Mouse (Mus musculus): ENCODE results near the gene Arl4d. TPM values are rescaled to one million over a fixed set of nuclear protein-coding genes. Genes with fewer than 3 reads are reported as not detected.
"Not testable (repeated sequence)": the region's sequence is repeated elsewhere in the genome, so short reads cannot be mapped to it uniquely, and the experiment has no call there.

The Arl4d gene
- polyA plus RNA-seq, 1 experiment from 2014 or later = 4.3 TPM

DNA sequence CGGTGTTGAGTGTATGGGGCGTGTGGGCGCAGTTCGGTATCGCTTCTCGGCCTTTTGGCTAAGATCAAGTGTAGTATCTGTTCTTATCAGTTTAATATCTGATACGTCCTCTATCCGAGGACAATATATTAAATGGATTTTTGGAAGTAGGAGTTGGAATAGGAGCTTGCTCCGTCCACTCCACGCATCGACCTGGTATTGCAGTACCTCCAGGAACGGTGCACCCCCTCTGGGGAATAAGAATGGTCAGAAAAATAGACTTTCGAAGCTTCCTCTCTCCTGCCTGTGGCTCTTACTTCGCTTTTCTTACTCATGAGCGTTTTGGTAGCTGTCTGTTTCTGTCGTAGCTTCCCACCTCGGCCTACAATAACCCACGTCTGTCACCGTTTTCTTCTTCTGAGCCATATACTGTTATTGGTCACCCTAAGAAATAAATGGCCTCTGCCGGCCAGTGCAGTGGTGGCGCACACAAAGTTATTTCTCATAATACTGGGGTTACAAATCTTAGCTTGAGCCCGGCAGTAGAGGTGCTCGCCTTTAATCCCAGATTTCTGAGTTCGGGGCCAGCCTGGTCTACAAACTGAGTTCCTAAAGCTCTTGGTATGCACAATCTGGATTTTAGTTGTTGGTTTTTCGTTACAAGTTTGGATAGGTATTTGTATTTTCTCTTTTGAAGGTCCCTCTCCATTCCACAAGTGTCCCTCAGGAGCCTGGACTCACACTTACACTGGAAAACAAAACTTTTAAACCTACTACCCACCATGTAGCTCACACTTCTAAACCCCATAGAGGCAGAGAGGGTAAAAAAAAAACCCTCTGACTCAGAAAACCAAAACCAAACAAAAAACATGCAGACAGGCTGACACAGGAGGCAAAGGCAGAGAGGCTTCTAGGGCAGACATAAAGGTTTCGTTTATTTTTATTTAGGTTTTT is 23.4 kb upstream of the Arl4d start:
- H3K4me1 ChIP-seq (ENCODE audit: control insufficient read depth, insufficient read depth, low read length); H3K4me3 ChIP-seq (ENCODE audit: low read depth, low read length); H3K9me3 ChIP-seq (replicated peaks; ENCODE audit: control insufficient read depth, low read length); H3K27me3 ChIP-seq (ENCODE audit: control insufficient read depth, insufficient read depth, low read length); H3K9ac ChIP-seq (replicated peaks; ENCODE audit: low read length); H3K36me3 ChIP-seq (replicated peaks; ENCODE audit: control insufficient read depth, insufficient read depth, low read depth, low read length); H3K4me2 ChIP-seq (ENCODE audit: low read depth, low read length): not testable (repeated sequence)
- DNase-seq (ENCODE audit: low spot score) = peak; percentile 79
- 8% methylated on average over 13 of the region's 26 CpGs for WGBS
- ATAC-seq (replicated peaks; ENCODE audit: insufficient number of reproducible peaks, low FRiP score, low TSS enrichment, low read depth) = peak; percentile 84
- H3K27ac ChIP-seq (replicated peaks; ENCODE audit: low read depth, low read length) = peak overlapping the region; percentile 52; the same call in 1 of the 2 replicates

DNA sequence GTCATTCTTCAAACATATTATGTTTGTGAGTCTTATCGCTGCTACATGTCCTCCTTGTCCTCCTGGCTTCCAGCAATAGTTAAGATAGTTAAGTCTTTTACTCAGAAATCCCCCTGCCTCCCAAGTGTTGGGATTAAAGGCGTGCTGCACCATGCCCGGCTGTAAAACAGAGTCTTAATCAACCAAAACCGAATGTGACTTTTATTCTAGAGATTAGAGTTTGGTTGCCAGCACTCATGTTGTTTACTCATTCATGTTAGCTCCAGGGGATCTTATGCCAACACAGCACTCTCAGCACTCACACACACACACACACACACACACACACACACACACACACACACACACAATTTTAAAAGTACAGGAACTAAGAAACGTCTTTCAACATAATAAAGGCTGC is 22.4 kb upstream of the Arl4d start:
- Histone ChIP-seq H3K9me3 (replicated peaks; ENCODE audit: control insufficient read depth, low read length) (no peaks in the 10 kb centered on the region), H3K27ac (replicated peaks; ENCODE audit: low read depth, low read length) (no peak overlapping the region), H3K4me2 (ENCODE audit: low read depth, low read length) (no peak overlapping the region), H3K27me3 (ENCODE audit: control insufficient read depth, insufficient read depth, low read length) (no peaks in the 10 kb centered on the region), H3K36me3 (replicated peaks; ENCODE audit: control insufficient read depth, insufficient read depth, low read depth, low read length) (no peaks in the 10 kb centered on the region), H3K9ac (replicated peaks; ENCODE audit: low read length) (no peak overlapping the region), H3K4me1 (ENCODE audit: control insufficient read depth, insufficient read depth, low read length) (no peaks in the 10 kb centered on the region), H3K4me3 (ENCODE audit: low read depth, low read length) (no peak overlapping the region)
- ATAC-seq (replicated peaks; ENCODE audit: insufficient number of reproducible peaks, low FRiP score, low TSS enrichment, low read depth) (no peak), DNase-seq (ENCODE audit: low spot score) (no peak)
- 56% methylated on average over 5 of the region's 5 CpGs for WGBS

DNA sequence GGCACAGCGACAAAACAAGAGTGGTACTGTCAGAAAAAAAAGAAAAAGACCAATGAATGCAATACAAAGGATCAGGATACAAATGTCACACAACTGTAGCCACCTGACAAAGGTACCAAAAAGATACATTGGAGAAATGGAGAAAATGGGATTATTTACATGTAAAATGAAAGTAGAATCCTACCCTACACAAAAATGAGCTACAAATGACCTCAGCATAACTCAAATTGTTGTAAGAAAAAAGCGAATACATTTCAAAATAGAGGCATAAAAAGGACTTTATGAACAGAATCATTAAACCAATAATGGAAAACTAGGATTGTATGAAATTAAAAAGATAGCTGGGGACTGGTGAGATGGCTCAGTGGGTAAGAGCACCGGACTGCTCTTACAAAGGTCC is 20.8 kb upstream of the Arl4d start:
- Histone ChIP-seq H3K4me2 (ENCODE audit: low read depth, low read length) (no peak overlapping the region), H3K9ac (replicated peaks; ENCODE audit: low read length) (no peak overlapping the region), H3K27ac (replicated peaks; ENCODE audit: low read depth, low read length) (no peak overlapping the region), H3K4me3 (ENCODE audit: low read depth, low read length) (no peak overlapping the region), H3K4me1 (ENCODE audit: control insufficient read depth, insufficient read depth, low read length) (no peaks in the 10 kb centered on the region), H3K36me3 (replicated peaks; ENCODE audit: control insufficient read depth, insufficient read depth, low read depth, low read length) (no peaks in the 10 kb centered on the region), H3K9me3 (replicated peaks; ENCODE audit: control insufficient read depth, low read length) (no peaks in the 10 kb centered on the region), H3K27me3 (ENCODE audit: control insufficient read depth, insufficient read depth, low read length) (no peaks in the 10 kb centered on the region)
- DNase-seq (ENCODE audit: low spot score) (no peak), ATAC-seq (replicated peaks; ENCODE audit: insufficient number of reproducible peaks, low FRiP score, low TSS enrichment, low read depth) (no peak)
- WGBS = 49% methylated on average over 3 of the region's 3 CpGs

GRCm38 (mm10) chr11:101645043-101645410 is 20.3 kb upstream of the Arl4d start:
- not testable (repeated sequence) for DNase-seq (ENCODE audit: low spot score)
- 2% methylated on average over 4 of the region's 4 CpGs for WGBS

DNA sequence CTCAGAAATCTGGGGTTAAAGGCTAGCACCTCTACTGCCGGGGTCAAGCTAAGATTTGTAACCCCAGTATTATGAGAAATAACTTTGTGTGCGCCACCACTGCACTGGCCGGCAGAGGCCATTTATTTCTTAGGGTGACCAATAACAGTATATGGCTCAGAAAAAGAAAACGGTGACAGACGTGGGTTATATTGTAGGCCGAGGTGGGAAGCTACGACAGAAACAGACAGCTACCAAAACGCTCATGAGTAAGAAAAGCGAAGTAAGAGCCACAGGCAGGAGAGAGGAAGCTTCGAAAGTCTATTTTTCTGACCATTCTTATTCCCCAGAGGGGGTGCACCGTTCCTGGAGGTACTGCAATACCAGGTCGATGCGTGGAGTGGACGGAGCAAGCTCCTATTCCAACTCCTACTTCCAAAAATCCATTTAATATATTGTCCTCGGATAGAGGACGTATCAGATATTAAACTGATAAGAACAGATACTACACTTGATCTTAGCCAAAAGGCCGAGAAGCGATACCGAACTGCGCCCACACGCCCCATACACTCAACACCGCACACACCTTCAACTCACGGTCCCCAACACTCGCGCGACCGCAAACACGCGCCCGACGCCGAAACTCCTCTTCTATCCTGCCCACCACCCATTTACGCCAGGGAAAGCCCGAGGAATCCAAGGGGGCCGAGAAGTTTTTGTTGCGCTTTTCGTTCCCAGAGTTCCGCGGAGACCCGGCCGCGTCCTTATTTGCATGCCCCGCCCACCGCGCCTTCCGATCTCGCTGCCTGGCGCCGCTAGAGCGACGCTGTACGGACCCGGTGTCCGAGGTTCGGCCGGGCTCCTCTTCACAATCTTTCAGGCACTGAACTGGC is 19.7 kb upstream of the Arl4d start:
- ATAC-seq (replicated peaks; ENCODE audit: insufficient number of reproducible peaks, low FRiP score, low TSS enrichment, low read depth) = peak; percentile 86
- not testable (repeated sequence) for H3K9me3 ChIP-seq (replicated peaks; ENCODE audit: control insufficient read depth, low read length); H3K36me3 ChIP-seq (replicated peaks; ENCODE audit: control insufficient read depth, insufficient read depth, low read depth, low read length); H3K27me3 ChIP-seq (ENCODE audit: control insufficient read depth, insufficient read depth, low read length); H3K4me1 ChIP-seq (ENCODE audit: control insufficient read depth, insufficient read depth, low read length)
- Histone ChIP-seq H3K27ac (replicated peaks; ENCODE audit: low read depth, low read length) (peak overlapping the region; percentile 83), H3K4me3 (ENCODE audit: low read depth, low read length) (0 out of 2 replicates have a peak overlapping the region, but pooled peaks have one; percentile 18), H3K9ac (replicated peaks; ENCODE audit: low read length) (peak overlapping the region; percentile 48), H3K4me2 (ENCODE audit: low read depth, low read length) (peak overlapping the region; percentile 19; the same call in 1 of the 2 replicates)
- under 1% methylated on average over 43 of the region's 56 CpGs for WGBS
- DNase-seq (ENCODE audit: low spot score) = peak; percentile 84

More at GRCm38 (mm10) chr11:101645043-101645410, 20.3 kb upstream of the Arl4d start:
- H3K9me3 ChIP-seq (replicated peaks; ENCODE audit: control insufficient read depth, low read length); H3K9ac ChIP-seq (replicated peaks; ENCODE audit: low read length); H3K27ac ChIP-seq (replicated peaks; ENCODE audit: low read depth, low read length); ATAC-seq (replicated peaks; ENCODE audit: insufficient number of reproducible peaks, low FRiP score, low TSS enrichment, low read depth); H3K4me3 ChIP-seq (ENCODE audit: low read depth, low read length); H3K36me3 ChIP-seq (replicated peaks; ENCODE audit: control insufficient read depth, insufficient read depth, low read depth, low read length); H3K4me2 ChIP-seq (ENCODE audit: low read depth, low read length); H3K27me3 ChIP-seq (ENCODE audit: control insufficient read depth, insufficient read depth, low read length); H3K4me1 ChIP-seq (ENCODE audit: control insufficient read depth, insufficient read depth, low read length): not testable (repeated sequence)

DNA sequence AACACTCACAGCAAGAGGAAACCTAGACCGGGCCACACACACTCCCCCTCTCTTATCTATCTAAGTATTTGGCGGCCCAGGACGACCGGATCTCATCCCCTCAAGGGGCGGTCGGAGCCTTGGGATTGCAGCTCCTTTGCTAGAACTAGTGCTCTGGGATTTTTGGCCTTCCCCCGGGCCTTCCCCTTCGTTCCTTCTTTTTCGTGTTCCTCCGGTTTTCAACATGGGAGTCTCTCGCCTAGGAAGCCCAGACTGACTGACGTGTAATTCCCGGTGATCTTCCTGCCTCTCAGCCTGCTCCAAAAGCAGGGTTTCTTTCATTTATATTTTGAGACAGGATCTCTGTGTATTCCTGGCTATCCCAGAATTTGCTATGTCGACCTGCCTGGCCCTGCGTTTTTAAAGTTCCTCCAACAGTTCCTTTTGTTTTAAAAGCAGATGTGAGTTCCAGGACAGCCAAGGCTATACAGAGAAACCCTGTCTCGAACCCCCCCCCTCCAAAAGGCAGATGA is 19.0 kb upstream of the Arl4d start:
- Histone ChIP-seq H3K27ac (replicated peaks; ENCODE audit: low read depth, low read length) (0 out of 2 replicates have a peak overlapping the region, but pooled peaks have one; percentile 6), H3K9ac (replicated peaks; ENCODE audit: low read length) (peak overlapping the region; percentile 48), H3K4me2 (ENCODE audit: low read depth, low read length) (peak overlapping the region; percentile 19; the same call in 1 of the 2 replicates), H3K4me3 (ENCODE audit: low read depth, low read length) (0 out of 2 replicates have a peak overlapping the region, but pooled peaks have one; percentile 18)
- H3K36me3 ChIP-seq (replicated peaks; ENCODE audit: control insufficient read depth, insufficient read depth, low read depth, low read length); ATAC-seq (replicated peaks; ENCODE audit: insufficient number of reproducible peaks, low FRiP score, low TSS enrichment, low read depth); H3K27me3 ChIP-seq (ENCODE audit: control insufficient read depth, insufficient read depth, low read length); H3K4me1 ChIP-seq (ENCODE audit: control insufficient read depth, insufficient read depth, low read length); H3K9me3 ChIP-seq (replicated peaks; ENCODE audit: control insufficient read depth, low read length); DNase-seq (ENCODE audit: low spot score): not testable (repeated sequence)
- 14% methylated on average over 13 of the region's 16 CpGs for WGBS

- not testable (repeated sequence) for H3K9ac ChIP-seq (replicated peaks; ENCODE audit: low read length); ATAC-seq (replicated peaks; ENCODE audit: insufficient number of reproducible peaks, low FRiP score, low TSS enrichment, low read depth); H3K4me2 ChIP-seq (ENCODE audit: low read depth, low read length); H3K9me3 ChIP-seq (replicated peaks; ENCODE audit: control insufficient read depth, low read length); H3K36me3 ChIP-seq (replicated peaks; ENCODE audit: control insufficient read depth, insufficient read depth, low read depth, low read length); H3K4me3 ChIP-seq (ENCODE audit: low read depth, low read length); H3K27ac ChIP-seq (replicated peaks; ENCODE audit: low read depth, low read length); DNase-seq (ENCODE audit: low spot score); H3K27me3 ChIP-seq (ENCODE audit: control insufficient read depth, insufficient read depth, low read length); H3K4me1 ChIP-seq (ENCODE audit: control insufficient read depth, insufficient read depth, low read length)
- 94% methylated on average over 10 of the region's 10 CpGs for WGBS
Observed at GRCm38 (mm10) chr11:101647093-101647492, 18.2 kb upstream of the Arl4d start.

All from embryonic facial prominence, embryonic 11.5 days (tissue).